Mouse (Mus musculus) right cerebral cortex, adult 2 months (tissue): ENCODE measurements around the gene Serpinb9b.

Source experiments
- DNase-seq, 2 experiments: peaks; one replicate each; pipeline ENCODE4 v3.0.0; 2021 to 2022; ENCODE audit warnings: low spot score in 2 of 2

The Serpinb9b gene

DNA sequence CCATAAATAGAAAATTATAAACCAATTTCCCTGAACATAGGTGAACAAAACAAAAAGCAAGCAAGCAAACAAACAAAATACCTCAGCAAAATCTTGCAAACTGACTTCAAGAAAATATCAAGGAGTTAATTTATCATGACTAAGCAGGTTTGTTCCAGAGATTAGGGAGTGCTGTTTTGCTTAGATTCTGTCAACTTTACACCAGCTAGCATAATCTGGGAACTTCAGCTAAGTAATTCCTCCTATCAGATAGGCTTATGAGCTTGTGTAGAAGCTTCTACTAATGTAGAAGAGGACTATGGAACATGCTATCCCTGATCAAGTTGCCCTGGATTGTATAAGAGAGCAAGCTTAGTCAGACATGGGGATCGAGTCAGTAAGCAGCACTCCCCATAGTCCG lies 20.0 kb downstream of the Serpinb9b start:
- no peak for DNase-seq

DNA sequence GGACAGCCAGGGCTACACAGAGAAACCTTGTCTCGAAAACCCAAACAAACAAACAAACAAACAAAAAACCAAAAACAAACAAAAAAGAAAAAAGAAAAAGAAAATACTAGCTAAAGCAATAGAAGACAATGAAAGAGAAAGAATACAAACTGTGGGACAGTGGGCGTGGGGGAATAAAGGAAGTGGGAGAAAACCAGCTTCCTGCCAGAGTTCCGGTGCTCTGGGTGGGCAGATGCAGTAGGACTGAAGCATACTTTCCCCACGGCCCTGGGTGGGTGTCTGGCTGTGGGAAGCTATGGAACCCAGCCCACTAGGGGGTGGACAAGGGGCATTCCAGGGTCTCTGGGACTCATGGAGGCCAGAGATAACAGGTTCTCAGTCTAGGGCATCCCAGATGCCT lies 21.0 kb downstream of the Serpinb9b start:
- DNase-seq = no peak

DNA sequence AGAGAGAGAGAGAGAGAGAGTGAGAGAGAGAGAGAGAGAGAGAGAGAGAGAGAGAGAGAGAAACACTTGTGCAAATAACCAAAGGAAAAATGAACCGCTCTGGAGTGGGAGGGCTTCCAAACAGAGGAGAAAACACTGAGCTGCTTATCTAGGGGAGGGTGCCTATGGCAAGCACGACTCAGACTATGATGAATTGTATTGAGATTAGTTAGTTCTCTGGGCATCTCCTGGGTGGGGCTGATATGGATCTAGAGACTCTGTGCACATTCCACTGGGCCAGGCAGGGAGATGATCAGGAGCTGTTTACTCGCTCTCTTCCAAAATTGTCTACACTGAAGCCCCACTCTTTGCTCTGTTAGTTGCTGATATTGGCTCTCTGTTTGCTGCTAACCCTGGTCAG lies 24.5 kb downstream of the Serpinb9b start:
- no peak for DNase-seq

DNA sequence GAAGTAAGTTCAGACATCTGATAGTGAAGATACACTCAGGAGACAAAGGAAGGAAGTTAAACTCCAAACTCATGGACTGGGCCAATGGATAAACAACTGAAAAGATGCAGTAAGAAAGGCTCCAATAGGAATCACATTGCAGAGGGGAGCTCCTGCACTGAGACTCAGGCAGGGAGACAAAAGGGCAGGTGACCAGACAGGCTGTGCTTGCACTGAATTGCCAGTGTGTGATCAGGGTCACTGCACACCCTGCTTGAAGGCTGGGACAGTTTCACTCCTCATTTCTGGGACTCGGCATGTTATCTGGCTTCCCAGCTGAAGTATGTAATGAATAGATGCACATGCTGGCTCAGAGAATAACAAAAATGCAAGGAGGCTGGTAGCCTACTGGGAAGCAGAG lies 35.8 kb downstream of the Serpinb9b start:
- no peak for DNase-seq

DNA sequence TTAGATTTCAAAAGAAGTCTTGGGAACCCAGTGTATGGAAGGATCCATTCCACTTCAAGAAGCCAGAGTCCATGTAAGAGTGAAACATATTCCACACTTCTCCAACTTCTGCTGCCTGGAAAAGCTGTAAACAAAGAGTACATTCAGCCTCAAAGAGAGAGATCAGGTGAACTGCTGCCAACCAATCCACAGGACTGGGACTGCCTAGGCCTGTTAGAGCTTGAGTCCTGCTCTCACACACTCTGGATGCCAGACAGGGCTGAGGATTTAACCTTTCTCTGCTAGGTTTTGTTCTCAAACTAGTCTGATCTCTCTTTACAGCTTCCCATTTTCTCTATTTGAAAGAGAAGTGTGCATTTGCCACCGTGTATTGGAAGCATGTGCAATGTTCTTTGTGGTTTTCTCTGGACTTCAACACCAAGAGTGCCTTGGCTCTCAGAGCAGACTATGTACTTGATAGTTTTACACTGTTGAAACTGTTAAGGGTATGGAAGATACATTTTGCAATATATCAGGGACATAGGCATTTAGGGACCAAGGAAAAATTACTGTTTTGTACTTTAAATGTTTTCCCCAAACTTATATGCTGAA lies 40.3 kb downstream of the Serpinb9b start:
- no peak for DNase-seq

DNA sequence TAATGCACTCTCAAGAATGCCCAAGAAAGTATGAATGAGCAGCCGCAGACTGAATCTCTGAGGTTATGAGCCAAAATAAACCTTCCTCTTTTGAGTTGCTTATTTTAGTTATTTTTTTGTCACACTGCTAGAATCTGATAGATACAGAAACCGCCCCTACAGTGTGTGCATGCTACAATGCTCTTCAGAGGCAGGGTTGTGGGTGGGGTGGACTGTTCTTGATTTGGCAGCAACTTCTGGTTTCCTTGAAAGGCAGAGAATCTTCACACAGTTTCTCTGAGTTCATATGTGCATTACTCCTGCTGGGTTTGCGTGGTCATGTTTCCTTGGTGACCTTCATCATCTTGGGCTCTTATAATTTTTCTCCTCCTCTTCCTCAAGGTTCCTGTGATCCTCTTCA lies 40.9 kb downstream of the Serpinb9b start:
- DNase-seq = peak; percentile 46 to 47

DNA sequence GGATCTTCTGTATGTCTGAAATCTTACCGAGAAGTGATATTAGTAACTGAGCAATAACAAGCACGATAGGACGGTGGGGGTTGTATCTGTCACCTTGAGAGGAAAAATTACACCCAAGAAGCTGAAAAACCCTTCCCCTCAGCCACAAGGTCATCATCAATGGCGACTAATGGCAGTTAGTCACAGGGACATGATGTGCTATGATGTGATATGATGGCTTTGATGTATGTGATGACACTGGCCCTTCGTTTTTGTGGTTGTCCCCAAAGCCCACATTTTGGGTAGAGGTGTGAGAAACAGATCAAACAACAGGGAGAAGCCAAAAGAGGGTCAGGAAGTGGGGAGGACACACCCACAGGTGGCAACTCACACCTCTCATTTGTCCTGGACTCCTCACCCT lies 44.6 kb downstream of the Serpinb9b start:
- no peak for DNase-seq

DNA sequence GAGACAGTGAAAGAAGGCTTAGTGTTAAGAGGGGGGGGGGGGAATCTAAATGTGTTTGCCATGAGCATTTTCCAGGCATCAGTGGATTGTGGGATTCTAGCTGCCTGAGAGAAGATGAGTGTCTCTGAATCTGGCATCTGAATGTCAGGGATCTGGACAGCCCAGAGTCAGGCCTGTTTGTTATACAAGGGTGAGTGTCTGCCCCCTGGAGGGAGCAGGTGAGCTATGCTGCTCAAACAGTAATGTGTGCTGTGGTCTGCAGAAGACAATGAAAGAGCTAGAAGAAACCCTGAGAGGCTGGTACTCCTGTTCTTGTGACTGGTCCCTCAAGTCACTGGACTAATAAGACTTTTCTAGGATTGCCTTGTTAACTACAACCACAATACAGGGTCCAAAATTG lies 46.8 kb downstream of the Serpinb9b start:
- DNase-seq = no peak

DNA sequence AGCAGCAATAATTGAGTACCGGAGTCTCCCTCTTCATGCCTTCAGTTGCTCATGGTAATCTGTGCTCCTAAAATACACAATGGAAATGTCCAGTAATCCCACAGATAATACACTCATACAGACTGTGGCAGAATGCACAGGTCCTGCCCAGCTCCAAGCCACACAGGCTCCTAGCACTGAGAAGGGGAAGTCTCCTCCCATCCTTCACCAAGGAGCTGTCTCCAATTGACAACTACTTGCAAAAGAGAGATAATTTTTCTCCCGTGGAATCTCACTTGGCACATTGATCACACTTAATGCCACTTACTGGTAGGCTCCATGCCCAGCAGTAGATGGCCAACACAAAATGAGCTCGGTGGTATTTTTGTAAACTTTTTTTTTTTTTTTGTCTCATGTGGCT lies 49.0 kb downstream of the Serpinb9b start:
- DNase-seq = no peak

DNA sequence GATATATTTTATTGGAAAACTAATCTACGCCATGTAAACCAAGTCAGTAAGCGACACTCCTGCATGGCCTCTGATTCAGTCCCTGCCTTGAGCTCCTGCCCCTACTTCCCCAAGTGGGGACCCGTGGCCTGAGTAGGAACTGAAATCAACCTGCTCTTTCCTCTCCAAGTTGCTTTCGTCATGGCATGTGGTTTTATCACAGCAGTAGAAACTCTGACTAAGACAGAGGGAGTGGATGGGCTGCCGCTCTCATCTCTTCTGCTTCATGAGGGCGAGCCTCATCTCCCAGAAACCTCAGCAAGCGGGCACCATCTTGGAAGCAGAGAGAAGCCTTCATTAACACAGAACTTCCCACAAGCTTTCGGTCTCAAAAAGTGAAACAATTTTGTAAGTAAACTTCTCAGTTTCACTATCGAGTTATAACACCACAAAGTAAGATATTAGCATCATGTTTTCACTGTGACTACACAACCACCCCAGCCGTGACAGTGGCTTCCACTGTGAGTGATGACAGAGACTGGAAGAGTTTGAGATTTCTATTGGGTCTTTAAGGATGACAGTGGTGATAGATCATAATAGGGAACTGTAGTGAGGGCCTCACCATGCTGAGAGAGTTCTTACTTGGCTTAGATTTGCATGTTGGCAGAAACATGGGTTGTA lies 49.9 kb downstream of the Serpinb9b start:
- DNase-seq = no peak

DNA sequence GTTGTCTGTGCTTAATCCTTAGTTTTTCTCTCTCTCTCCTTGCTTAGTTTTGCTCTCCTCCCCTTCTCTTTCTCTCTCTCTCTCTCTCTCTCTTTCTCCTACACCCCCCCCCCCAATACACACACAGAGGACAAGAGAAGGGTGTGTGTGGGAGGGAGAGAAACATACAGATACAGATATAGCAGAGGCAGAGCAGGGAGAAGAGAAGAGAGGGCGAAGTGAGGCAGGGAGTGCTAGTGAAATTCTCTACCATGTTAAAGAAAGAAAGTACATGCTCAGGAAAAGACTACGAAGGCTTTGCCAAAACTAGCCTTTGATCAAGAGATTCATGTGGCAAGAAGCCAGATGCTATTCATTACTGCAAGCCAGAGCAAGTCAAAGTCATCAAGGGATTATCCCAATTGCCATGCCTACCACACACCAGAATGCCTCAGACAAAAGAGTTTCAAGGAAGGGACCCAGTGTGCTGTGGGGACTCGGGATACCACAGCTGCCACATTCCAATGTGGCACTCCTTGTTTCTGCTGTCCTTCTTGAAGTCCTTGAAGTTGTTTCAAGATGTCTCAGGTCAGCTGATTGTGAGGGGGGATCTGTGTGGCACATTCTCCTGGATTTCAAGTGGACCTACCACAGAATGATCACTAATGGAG lies 51.0 kb downstream of the Serpinb9b start, which contains the start of gene Serpinb1b:
TSS of gene Serpinb1b (plus strand) at position 520 of the 650 bp plus-strand sequence.
- no peak for DNase-seq

DNA sequence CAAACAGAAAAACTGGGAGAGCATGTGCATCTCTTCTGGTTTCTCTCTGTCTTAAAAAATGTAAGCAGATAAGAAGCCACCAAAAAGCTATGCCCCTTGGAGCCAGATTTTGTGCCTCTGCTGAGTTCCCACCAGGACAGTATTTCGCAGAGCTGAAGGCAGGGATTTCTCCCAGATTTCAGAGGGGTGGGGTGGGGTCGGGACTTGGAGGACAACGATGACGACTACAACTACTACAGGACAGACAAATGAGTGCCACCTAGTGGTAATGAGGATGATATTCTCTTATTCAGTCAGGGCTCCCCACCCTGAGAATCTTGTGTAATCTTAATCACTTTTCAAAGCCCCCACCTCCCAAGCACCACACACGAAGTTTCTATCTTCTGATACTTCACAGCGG lies 52.2 kb downstream of the Serpinb9b start:
- no peak for DNase-seq

DNA sequence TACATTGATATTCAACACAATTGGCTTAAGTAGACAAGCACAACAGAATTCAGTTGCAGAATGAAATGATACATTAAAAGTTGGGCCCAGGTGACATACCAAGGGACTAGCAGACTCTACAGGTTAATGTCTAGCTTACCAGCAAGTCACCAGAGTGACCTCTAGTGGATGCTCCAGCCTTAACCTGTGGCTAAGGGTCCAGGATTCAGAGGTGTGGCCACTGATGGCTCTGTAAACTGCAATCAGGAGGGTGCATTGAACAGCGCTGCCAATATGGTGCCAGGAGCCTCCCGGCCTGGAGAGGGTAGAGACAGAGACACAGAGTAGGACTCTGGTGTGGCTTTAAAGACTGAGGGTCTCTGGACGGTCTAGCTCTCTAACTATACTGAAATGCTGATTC lies 53.1 kb downstream of the Serpinb9b start:
- DNase-seq = no peak

DNA sequence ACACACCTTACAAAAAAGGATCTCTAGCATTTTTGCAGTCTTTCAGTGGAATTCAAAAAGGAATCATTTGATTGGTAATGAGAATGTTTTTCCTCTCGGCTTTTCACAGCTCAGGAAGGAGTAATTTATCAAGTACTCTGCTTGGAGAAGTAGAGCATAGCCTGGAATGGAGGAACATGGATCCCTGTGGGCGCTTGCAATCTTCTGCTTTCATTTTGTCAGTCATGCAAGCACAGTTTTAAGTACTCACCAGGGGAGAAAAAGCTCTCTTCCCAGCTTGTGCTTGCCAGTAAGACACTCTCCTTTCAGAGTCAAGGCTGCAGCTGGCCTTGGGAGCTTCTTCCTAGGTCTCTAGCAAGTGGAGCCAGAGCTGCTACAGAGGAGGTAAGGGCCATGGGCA lies 56.6 kb downstream of the Serpinb9b start:
- no peak for DNase-seq

DNA sequence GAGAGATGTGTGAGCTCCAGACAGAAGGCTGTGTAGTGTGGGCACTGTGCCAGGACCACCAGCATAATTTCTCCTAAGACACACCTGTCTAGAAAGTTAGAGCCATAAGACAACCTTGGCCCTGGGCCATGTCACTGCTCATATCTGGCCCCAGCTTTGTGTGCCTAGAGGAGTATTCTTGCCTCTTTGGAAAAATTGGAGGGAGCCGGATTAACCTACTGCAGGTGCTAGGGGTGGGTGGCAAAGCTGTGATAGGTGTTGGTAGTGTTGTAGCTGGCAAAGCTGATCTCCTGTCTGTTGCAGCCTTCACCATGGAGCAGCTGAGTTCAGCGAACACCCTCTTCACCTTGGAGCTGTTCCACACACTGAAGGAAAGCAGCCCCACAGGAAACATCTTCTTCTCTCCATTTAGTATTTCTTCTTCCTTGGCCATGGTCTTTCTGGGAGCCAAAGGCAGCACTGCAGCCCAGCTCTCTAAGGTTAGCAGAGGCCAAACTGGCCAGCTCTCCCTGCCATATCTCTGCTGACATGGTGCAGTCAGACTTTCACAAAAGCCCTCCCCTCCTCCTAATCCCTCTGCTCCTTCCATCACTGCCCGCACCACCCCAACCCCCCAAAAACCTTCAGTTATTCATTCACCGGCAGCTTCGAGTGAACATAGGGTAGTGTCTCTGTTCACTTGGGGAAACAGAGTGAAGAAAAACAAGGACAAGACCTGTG lies 57.9 kb downstream of the Serpinb9b start:
- peak in 1 of 2 experiments; percentile 21 for DNase-seq

DNA sequence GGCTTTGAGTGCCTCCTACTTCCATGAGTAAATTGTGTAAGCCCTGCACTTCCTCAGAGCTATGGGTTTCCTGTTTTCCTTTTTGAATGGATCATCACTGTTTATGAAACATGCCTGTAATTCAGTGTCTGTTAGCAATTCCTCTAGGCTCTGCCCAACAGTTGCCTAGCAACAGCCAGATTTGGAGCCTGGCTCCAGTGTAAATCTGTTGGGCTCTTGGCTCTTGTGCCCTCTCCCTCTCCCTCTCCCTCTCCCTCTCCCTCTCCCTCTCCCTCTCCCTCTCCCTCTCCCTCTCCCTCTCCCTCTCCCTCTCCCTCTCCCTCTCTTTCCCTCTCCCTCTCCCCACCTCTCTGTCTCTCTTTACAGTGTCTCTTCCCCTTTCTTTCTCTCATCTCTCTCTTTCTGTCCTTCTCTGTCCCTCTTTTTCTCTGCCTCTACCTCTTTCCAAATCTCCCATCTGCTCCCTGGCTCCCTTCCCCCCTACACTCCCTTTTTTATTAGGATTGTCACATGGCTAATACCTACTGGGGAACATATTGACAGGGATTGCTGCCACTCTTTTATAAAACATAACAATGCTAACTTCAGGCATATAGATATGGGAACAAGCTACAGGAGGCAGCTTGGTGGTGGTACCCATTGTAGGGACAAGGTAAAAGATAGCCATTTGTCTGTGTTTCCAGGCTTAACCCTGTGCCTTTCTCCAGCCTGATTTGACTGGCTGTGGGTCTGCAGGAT lies 58.6 kb downstream of the Serpinb9b start:
- DNase-seq = peak; percentile 57 to 67

DNA sequence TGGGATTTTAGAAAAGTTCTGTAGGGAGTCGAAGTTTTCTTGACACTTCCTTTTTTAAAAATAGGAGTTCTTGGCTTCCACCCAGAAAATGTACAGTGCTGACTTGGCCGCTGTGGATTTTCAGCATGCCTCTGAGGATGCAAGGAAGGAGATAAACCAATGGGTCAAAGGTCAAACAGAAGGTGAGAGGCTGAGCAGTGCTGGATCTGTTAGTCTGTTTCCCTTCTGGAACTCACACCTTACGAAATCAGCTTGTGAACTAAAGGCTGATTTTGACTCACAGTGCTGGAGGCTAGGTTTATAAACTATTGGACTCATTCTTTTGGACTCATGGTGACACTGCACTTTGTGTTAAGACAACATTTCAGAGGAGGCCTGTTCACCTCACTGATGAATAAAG lies 62.4 kb downstream of the Serpinb9b start:
- no peak for DNase-seq

DNA sequence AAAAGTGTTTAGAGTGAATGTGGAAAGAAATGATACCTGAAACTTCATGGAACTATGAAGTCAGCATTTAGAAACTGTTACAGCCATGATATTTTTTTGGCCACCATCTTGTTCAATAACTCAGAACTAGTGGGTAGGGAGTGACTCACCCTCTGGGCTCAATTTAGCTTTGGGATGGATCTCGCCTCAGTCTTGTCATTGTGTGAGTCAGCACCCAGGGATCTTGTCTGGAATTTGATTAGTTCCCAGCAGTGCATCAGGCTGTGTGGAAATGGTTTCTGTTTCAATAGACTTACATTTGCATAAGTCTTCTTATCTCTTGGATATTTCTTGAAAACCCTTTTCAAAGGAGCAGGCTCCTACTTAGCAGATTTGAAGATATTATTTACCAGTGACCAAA lies 63.3 kb downstream of the Serpinb9b start:
- peak; percentile 46 to 57 for DNase-seq

DNA sequence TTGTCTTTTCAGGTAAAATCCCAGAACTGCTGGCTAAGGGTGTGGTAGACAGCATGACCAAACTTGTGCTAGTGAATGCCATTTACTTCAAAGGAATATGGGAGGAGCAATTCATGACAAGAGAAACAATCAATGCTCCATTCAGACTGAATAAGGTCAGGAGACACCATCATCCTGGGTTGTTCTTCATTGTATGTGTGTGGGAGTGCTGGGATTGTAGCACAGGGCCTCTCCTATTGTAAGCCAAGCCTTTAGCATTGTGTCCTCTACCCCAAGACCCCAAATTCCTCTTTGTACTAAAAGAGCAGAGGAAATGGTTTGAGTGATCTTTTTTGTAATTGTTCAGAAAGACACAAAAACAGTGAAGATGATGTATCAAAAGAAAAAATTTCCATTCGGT lies 64.1 kb downstream of the Serpinb9b start:
- no peak for DNase-seq
